Mouse (Mus musculus) right cerebral cortex, postnatal 10 days (tissue): ENCODE data around the gene Slc12a9.

Experiments used
- DNase-seq, 2 experiments: peaks; one replicate each; pipeline ENCODE4 v3.0.0; 2021; ENCODE audit warnings: low spot score in 2 of 2

The Slc12a9 gene

GRCm38 (mm10) chr5:137308356-137308755 lies 25.0 kb downstream of the Slc12a9 start:
- DNase-seq = no peak

- peak; percentile 96 to 97 for DNase-seq
These were observed 26.1 kb downstream of the Slc12a9 start, which contains the start of gene Srrt for GRCm38 (mm10) chr5:137307071-137307912. Gene Srrt (minus strand): TSS chr5:137307674.

- no peak for DNase-seq
These were observed 26.9 kb downstream of the Slc12a9 start for GRCm38 (mm10) chr5:137306439-137307005.

- no peak for DNase-seq
These were observed 27.6 kb downstream of the Slc12a9 start for GRCm38 (mm10) chr5:137305822-137306221.

- no peak for DNase-seq
These were observed 28.6 kb downstream of the Slc12a9 start for GRCm38 (mm10) chr5:137304816-137305215.

GRCm38 (mm10) chr5:137304165-137304564 lies 29.2 kb downstream of the Slc12a9 start:
- DNase-seq = no peak

GRCm38 (mm10) chr5:137303609-137304008 lies 29.8 kb downstream of the Slc12a9 start:
- DNase-seq = no peak

- DNase-seq = no peak
These were observed 32.1 kb downstream of the Slc12a9 start for GRCm38 (mm10) chr5:137301253-137301652.

GRCm38 (mm10) chr5:137299240-137299639 lies 34.2 kb downstream of the Slc12a9 start:
- DNase-seq = no peak

GRCm38 (mm10) chr5:137297126-137297525 lies 36.3 kb downstream of the Slc12a9 start:
- peak in 1 of 2 experiments; percentile 36 for DNase-seq

- peak in 1 of 2 experiments; percentile 35 for DNase-seq
These were observed 37.7 kb downstream of the Slc12a9 start for GRCm38 (mm10) chr5:137295712-137296111.

- DNase-seq = peak in 1 of 2 experiments; percentile 39
These were observed 38.1 kb downstream of the Slc12a9 start for GRCm38 (mm10) chr5:137295296-137295695.

GRCm38 (mm10) chr5:137294744-137295093 lies 38.7 kb downstream of the Slc12a9 start:
- DNase-seq = no peak

GRCm38 (mm10) chr5:137293839-137294743 lies 39.3 kb downstream of the Slc12a9 start, which contains the start of gene Ufsp1:
Gene Ufsp1 (plus strand): TSS chr5:137294629.
- DNase-seq = peak; percentile 98 to 99

- peak; percentile 76 to 80 for DNase-seq
These were observed 40.1 kb downstream of the Slc12a9 start for GRCm38 (mm10) chr5:137293282-137293681.

- DNase-seq = peak in 1 of 2 experiments; percentile 43
These were observed 41.9 kb downstream of the Slc12a9 start for GRCm38 (mm10) chr5:137291381-137291926.

GRCm38 (mm10) chr5:137290677-137291076 lies 42.7 kb downstream of the Slc12a9 start:
- peak in 1 of 2 experiments; percentile 65 for DNase-seq

- DNase-seq = peak in 1 of 2 experiments; percentile 39
These were observed 43.6 kb downstream of the Slc12a9 start for GRCm38 (mm10) chr5:137289591-137290365.

GRCm38 (mm10) chr5:137288999-137289470 lies 44.4 kb downstream of the Slc12a9 start:
- peak; percentile 85 for DNase-seq

- DNase-seq = peak; percentile 78 to 84
These were observed 45.2 kb downstream of the Slc12a9 start for GRCm38 (mm10) chr5:137287953-137288743.
